Mouse (Mus musculus): ENCODE data around the gene Slc44a3. TPM values are rescaled to one million over a fixed set of nuclear protein-coding genes. Genes with fewer than 3 reads are reported as not detected.

The Slc44a3 gene
- polyA plus RNA-seq, 1 experiment = 5.1 TPM

GRCm38 (mm10) chr3:121467094-121467552, 65.1 kb downstream of the Slc44a3 start:
- Histone ChIP-seq H3K4me3 (ENCODE audit: low read depth, low read length) (no peak overlapping the region), H3K27ac (ENCODE audit: insufficient read depth, low read length) (no peak overlapping the region), H3K4me1 (ENCODE audit: control insufficient read depth, insufficient read depth, low read length) (no peaks in the 10 kb centered on the region), H3K9ac (ENCODE audit: low read depth, poor library complexity, severe bottlenecking) (no peak overlapping the region), H3K27me3 (ENCODE audit: control insufficient read depth, insufficient read depth, low read length, poor library complexity, severe bottlenecking) (no peaks in the 10 kb centered on the region), H3K9me3 (replicated peaks; ENCODE audit: control insufficient read depth, insufficient read depth, low read length, poor library complexity, severe bottlenecking) (no peaks in the 10 kb centered on the region), H3K36me3 (ENCODE audit: control insufficient read depth, insufficient read depth, low read length, poor library complexity, severe bottlenecking) (no peaks in the 10 kb centered on the region)
- TF ChIP-seq CTCF (IDR thresholded peaks at IDR 0.05; ENCODE audit: low read depth, low read length) = no peak

DNA sequence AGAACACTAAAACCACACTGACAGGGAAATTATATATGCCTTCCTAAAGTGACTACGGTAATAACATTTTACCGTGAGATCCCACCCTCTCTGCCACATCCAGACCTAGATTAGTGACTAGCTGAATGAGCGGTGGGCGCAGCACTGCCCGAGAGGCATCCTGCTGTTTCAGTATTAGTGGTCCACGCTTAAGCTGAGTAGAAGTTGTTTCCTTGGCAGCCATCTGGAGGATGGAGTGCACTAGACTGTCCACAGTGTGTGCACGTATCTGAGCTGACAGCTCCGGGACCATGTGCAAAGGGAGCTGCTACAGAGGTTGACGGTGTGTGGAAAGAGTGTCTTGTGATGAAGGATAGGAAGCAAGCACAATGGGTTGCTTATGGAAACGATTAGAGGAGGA, 66.4 kb downstream of the Slc44a3 start:
- no peak overlapping the region for H3K4me3 ChIP-seq (ENCODE audit: low read depth, low read length)
- no peaks in the 10 kb centered on the region for H3K4me1 ChIP-seq (ENCODE audit: control insufficient read depth, insufficient read depth, low read length)
- H3K9me3 ChIP-seq (replicated peaks; ENCODE audit: control insufficient read depth, insufficient read depth, low read length, poor library complexity, severe bottlenecking) = no peaks in the 10 kb centered on the region
- no peaks in the 10 kb centered on the region for H3K27me3 ChIP-seq (ENCODE audit: control insufficient read depth, insufficient read depth, low read length, poor library complexity, severe bottlenecking)
- H3K27ac ChIP-seq (ENCODE audit: insufficient read depth, low read length) = no peak overlapping the region
- H3K36me3 ChIP-seq (ENCODE audit: control insufficient read depth, insufficient read depth, low read length, poor library complexity, severe bottlenecking) = no peaks in the 10 kb centered on the region
- TF ChIP-seq CTCF (IDR thresholded peaks at IDR 0.05; ENCODE audit: low read depth, low read length) (no peak), EP300 (IDR thresholded peaks at IDR 0.05; ENCODE audit: insufficient read depth, low read depth, low read length) (no peak), POLR2A (IDR thresholded peaks at IDR 0.05; ENCODE audit: insufficient read depth, low read length) (no peak)
- no peak overlapping the region for H3K9ac ChIP-seq (ENCODE audit: low read depth, poor library complexity, severe bottlenecking)

GRCm38 (mm10) chr3:121464733-121465305, 67.4 kb downstream of the Slc44a3 start:
- Histone ChIP-seq H3K9me3 (replicated peaks; ENCODE audit: control insufficient read depth, insufficient read depth, low read length, poor library complexity, severe bottlenecking) (no peaks in the 10 kb centered on the region), H3K4me1 (ENCODE audit: control insufficient read depth, insufficient read depth, low read length) (no peaks in the 10 kb centered on the region), H3K27ac (ENCODE audit: insufficient read depth, low read length) (no peak overlapping the region), H3K36me3 (ENCODE audit: control insufficient read depth, insufficient read depth, low read length, poor library complexity, severe bottlenecking) (no peaks in the 10 kb centered on the region), H3K27me3 (ENCODE audit: control insufficient read depth, insufficient read depth, low read length, poor library complexity, severe bottlenecking) (no peaks in the 10 kb centered on the region), H3K4me3 (ENCODE audit: low read depth, low read length) (no peak overlapping the region), H3K9ac (ENCODE audit: low read depth, poor library complexity, severe bottlenecking) (no peak overlapping the region)
- TF ChIP-seq CTCF (IDR thresholded peaks at IDR 0.05; ENCODE audit: low read depth, low read length) (no peak), EP300 (IDR thresholded peaks at IDR 0.05; ENCODE audit: insufficient read depth, low read depth, low read length) (no peak), POLR2A (IDR thresholded peaks at IDR 0.05; ENCODE audit: insufficient read depth, low read length) (no peak)

DNA sequence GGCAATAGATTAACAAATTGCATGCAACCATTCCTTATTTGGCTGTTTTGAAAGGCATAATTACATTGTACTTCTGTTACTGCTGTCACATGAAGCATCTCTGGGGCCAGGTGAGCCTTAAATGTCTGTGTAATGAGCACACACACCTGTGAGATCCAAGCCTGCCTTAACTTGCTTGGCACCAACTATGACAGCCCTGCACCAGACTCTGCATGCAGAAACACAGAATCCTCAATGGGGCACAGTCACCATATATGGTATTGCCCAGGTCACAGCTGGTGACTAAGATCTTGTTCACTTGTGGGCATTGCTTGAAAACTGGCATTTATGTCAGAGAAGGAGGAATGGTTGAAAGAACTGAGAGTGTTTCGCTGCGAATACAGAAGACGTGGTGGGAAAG, 69.4 kb downstream of the Slc44a3 start:
- Histone ChIP-seq H3K27me3 (ENCODE audit: control insufficient read depth, insufficient read depth, low read length, poor library complexity, severe bottlenecking) (no peaks in the 10 kb centered on the region), H3K9me3 (replicated peaks; ENCODE audit: control insufficient read depth, insufficient read depth, low read length, poor library complexity, severe bottlenecking) (no peaks in the 10 kb centered on the region), H3K36me3 (ENCODE audit: control insufficient read depth, insufficient read depth, low read length, poor library complexity, severe bottlenecking) (peaks cover 5% of the 10 kb centered on the region), H3K4me1 (ENCODE audit: control insufficient read depth, insufficient read depth, low read length) (no peaks in the 10 kb centered on the region), H3K9ac (ENCODE audit: low read depth, poor library complexity, severe bottlenecking) (no peak overlapping the region), H3K4me3 (ENCODE audit: low read depth, low read length) (no peak overlapping the region), H3K27ac (ENCODE audit: insufficient read depth, low read length) (no peak overlapping the region)
- TF ChIP-seq POLR2A (IDR thresholded peaks at IDR 0.05; ENCODE audit: insufficient read depth, low read length) (no peak), EP300 (IDR thresholded peaks at IDR 0.05; ENCODE audit: insufficient read depth, low read depth, low read length) (no peak), CTCF (IDR thresholded peaks at IDR 0.05; ENCODE audit: low read depth, low read length) (no peak)

DNA sequence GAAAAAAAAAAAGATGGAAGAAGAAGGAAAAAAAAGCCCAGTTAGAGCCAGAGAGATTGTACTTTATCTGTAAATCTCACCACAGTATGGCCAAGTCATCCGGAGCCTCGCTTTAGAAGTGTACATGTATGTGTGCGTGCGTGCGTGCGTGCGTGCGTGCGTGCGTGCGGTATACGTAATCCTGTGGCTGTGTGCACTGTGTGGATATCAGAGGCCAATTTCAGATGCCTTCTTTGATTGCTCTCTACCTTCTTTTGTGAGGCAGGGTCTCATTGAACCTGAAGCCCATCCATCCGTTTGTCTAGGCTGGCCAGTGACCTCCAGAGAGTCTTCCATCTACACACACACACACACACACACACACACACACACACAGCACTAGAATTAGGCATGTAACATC, 70.7 kb downstream of the Slc44a3 start:
- no peaks in the 10 kb centered on the region for H3K27me3 ChIP-seq (ENCODE audit: control insufficient read depth, insufficient read depth, low read length, poor library complexity, severe bottlenecking)
- no peak overlapping the region for H3K4me3 ChIP-seq (ENCODE audit: low read depth, low read length)
- H3K9me3 ChIP-seq (replicated peaks; ENCODE audit: control insufficient read depth, insufficient read depth, low read length, poor library complexity, severe bottlenecking) = no peaks in the 10 kb centered on the region
- TF ChIP-seq POLR2A (IDR thresholded peaks at IDR 0.05; ENCODE audit: insufficient read depth, low read length) = no peak
- no peak for TF ChIP-seq CTCF (IDR thresholded peaks at IDR 0.05; ENCODE audit: low read depth, low read length)
- TF ChIP-seq EP300 (IDR thresholded peaks at IDR 0.05; ENCODE audit: insufficient read depth, low read depth, low read length) = no peak
- H3K36me3 ChIP-seq (ENCODE audit: control insufficient read depth, insufficient read depth, low read length, poor library complexity, severe bottlenecking) = peaks cover 17% of the 10 kb centered on the region
- H3K4me1 ChIP-seq (ENCODE audit: control insufficient read depth, insufficient read depth, low read length) = no peaks in the 10 kb centered on the region
- no peak overlapping the region for H3K9ac ChIP-seq (ENCODE audit: low read depth, poor library complexity, severe bottlenecking)
- no peak overlapping the region for H3K27ac ChIP-seq (ENCODE audit: insufficient read depth, low read length)

GRCm38 (mm10) chr3:121460473-121461193, 71.6 kb downstream of the Slc44a3 start:
- no peaks in the 10 kb centered on the region for H3K4me1 ChIP-seq (ENCODE audit: control insufficient read depth, insufficient read depth, low read length)
- no peaks in the 10 kb centered on the region for H3K27me3 ChIP-seq (ENCODE audit: control insufficient read depth, insufficient read depth, low read length, poor library complexity, severe bottlenecking)
- no peak overlapping the region for H3K4me3 ChIP-seq (ENCODE audit: low read depth, low read length)
- H3K36me3 ChIP-seq (ENCODE audit: control insufficient read depth, insufficient read depth, low read length, poor library complexity, severe bottlenecking) = peaks cover 26% of the 10 kb centered on the region
- no peak overlapping the region for H3K9ac ChIP-seq (ENCODE audit: low read depth, poor library complexity, severe bottlenecking)
- H3K9me3 ChIP-seq (replicated peaks; ENCODE audit: control insufficient read depth, insufficient read depth, low read length, poor library complexity, severe bottlenecking) = no peaks in the 10 kb centered on the region
- TF ChIP-seq POLR2A (IDR thresholded peaks at IDR 0.05; ENCODE audit: insufficient read depth, low read length) (no peak), EP300 (IDR thresholded peaks at IDR 0.05; ENCODE audit: insufficient read depth, low read depth, low read length) (no peak), CTCF (IDR thresholded peaks at IDR 0.05; ENCODE audit: low read depth, low read length) (no peak)
- H3K27ac ChIP-seq (ENCODE audit: insufficient read depth, low read length) = no peak overlapping the region
